Mouse (Mus musculus): ENCODE results near the gene Hmgxb4. TPM values are rescaled to one million over a fixed set of nuclear protein-coding genes. Genes with fewer than 3 reads are reported as not detected.
"Not testable (repeated sequence)": the region's sequence is repeated elsewhere in the genome, so short reads cannot be mapped to it uniquely, and the experiment has no call there.

Gene Hmgxb4
- total RNA-seq (2021), result 10 to 100 TPM; 20.2 to 20.7 TPM
- long read RNA-seq, experiment 1, full-length matches to known transcripts, result 4 of 14 reads
- long read RNA-seq, experiment 1, partial matches to known transcripts, result 4 of 14 reads
- long read RNA-seq, experiment 1, other reads (novel, unspliced or antisense), result 6 of 14 reads
- long read RNA-seq, experiment 2, full-length matches to known transcripts, result 2 of 11 reads
- long read RNA-seq, experiment 2, partial matches to known transcripts, result 1 of 11 reads
- long read RNA-seq, experiment 2, other reads (novel, unspliced or antisense), result 8 of 11 reads

GRCm38 (mm10) chr8:74993081-74993474 lies at the start of gene Hmgxb4:
TSS of gene Hmgxb4 (plus strand) at chr8:74993356.
- no peak for DNase-seq (ENCODE audit: low spot score in 2 of 2)

DNA sequence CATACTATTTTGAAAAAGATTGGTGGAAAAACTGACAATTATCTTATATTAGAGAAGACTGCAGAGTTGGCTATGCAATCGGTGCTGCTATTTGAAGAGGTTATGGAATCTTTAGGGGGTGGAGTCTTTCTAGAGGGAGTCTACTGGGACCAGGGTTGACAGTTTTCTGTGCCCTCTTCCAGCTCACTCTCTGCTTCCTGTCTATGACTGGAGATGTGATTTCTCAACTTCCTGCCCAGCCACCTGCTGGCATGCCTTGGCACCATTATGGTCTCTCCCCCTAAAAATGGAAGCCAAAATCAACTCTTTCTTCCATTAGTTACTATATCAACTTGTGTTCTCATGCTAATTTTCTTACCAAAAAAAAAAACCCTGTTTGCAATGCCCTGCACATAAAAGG lies 43.7 kb upstream of the Hmgxb4 start:
- DNase-seq (ENCODE audit: low spot score in 2 of 2), result no peak

DNA sequence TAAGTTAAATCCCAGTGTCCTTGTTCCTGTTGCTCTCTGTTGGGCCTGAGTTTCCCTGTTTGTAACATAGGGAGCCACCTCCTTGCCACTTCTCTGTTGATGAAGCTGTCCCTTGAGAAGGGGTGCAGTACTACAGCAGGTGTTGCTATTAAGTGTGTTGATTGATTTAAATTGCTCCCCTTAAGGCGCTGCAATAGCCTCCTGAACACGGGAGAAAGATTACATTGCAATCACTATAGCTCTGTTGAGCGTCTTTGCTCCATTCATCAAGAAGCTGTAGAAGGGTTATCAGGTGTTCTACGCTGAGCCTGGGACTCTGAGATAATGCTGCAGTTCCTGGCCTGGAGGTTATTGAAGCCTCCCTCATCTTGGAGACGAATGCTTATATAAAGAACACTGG lies 29.2 kb upstream of the Hmgxb4 start:
- DNase-seq (ENCODE audit: low spot score in 2 of 2), result no peak

GRCm38 (mm10) chr8:74970286-74970685 lies 22.9 kb upstream of the Hmgxb4 start:
- DNase-seq (ENCODE audit: low spot score in 2 of 2), result not testable (repeated sequence)

DNA sequence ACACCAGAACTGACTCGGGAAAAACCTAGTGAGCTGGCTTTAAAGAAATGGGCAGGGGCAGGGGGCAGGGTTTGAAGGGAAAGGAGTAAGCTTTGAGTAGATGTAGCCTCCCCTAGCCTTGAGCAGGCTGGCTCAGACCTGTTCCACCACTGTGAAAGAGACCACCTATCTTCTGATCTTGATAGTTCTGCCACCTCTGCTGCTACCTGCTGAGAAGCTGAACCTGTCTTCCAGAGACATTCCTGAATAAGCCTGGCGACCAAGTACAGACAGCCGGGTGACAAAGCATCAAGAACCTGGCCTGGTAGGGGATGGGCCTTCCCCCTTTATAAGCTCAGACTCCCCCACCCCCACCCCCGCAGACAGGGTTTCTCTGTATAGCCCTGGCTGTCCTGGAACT lies 21.5 kb upstream of the Hmgxb4 start:
- no peak for DNase-seq (ENCODE audit: low spot score in 2 of 2)

- no peak for DNase-seq (ENCODE audit: low spot score in 2 of 2)
These were observed 20.8 kb upstream of the Hmgxb4 start for GRCm38 (mm10) chr8:74972322-74972883.

- DNase-seq (ENCODE audit: low spot score in 2 of 2), result no peak
These were observed 19.9 kb upstream of the Hmgxb4 start for GRCm38 (mm10) chr8:74973121-74973869.

DNA sequence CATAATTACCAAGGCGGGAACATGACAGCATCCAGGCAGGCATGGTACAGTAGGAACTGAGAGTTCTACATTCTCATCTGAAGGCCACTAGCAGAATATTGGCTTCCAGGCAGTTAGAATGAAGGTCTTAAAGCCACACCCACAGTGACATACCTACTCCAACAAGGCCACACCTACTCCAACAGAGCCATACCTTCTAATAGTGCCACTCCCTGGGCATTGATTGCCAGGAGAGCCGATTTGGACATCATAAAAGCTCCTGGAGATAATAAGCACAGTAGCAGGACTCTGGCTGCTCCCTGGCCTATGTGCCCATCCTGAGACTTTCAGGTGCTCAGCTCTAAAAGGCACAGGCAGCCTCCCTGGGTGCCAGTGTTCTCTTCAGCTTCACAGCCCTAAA lies 19.3 kb upstream of the Hmgxb4 start:
- DNase-seq (ENCODE audit: low spot score in 2 of 2), result no peak

- no peak for DNase-seq (ENCODE audit: low spot score in 2 of 2)
These were observed 15.7 kb upstream of the Hmgxb4 start for GRCm38 (mm10) chr8:74977427-74977826.

DNA sequence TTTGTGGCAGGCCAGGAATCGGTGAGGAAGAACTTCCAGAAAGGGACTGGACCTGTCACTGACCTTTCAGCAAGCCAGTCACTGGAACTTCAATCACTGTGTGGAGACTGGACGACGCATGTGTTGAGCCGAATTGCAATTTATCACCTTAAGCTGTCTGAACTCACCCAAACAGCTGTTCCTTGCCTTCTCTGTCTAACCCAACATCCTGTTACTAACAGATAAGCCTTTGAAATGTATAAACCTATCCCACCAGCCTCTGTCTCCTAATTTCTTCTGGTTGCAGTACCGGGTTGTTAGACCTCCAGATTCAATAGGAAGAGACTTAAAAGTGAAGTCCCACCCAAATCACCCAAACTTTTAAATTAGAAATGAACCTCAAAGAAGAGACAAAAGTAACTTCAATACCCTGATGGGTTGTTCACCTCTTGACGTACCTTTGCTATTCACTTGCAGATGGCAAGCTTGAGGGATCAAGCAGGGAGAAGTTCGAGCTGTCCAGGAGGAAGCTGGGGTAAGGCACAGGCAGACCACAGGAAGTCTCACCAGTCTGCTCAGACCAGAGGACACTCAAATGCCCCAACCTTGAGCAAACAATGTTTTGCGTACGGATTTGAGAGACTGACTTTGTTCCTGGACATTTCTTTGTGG lies 13.0 kb upstream of the Hmgxb4 start:
- DNase-seq (ENCODE audit: low spot score in 2 of 2), result no peak

- peak in 1 of 2 experiments; percentile 52 for DNase-seq (ENCODE audit: low spot score in 2 of 2)
These were observed 12.5 kb upstream of the Hmgxb4 start for GRCm38 (mm10) chr8:74980711-74981062.

GRCm38 (mm10) chr8:74981809-74982208 lies 11.3 kb upstream of the Hmgxb4 start:
- no peak for DNase-seq (ENCODE audit: low spot score in 2 of 2)

GRCm38 (mm10) chr8:74987436-74987835 lies 5.7 kb upstream of the Hmgxb4 start:
- no peak for DNase-seq (ENCODE audit: low spot score in 2 of 2)

- DNase-seq (ENCODE audit: low spot score in 2 of 2), result no peak
These were observed 3.1 kb upstream of the Hmgxb4 start for GRCm38 (mm10) chr8:74990021-74990420.

GRCm38 (mm10) chr8:74993475-74994451 lies 607 bp downstream of the Hmgxb4 start:
- DNase-seq (ENCODE audit: low spot score in 2 of 2), result peak; percentile 77 to 86

DNA sequence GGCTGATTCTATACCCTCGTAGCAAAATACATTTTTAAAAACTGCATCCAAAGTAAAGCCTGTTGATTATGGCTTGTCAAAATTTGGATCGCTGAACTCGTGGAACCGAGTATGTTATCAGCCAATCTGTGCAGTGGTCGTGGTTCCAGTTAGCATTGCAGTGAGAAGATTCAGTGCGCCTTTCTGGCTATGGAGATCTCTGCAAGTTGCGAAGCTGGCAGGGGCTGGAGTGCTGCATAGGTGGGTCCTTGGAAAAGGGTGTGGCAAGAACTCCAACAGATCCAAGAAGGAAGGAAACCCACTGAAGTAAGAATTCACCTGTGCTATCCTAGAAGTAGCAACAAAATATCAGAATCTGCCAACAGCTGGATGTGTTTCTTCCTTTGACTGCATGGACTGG lies 1.4 kb downstream of the Hmgxb4 start:
- no peak for DNase-seq (ENCODE audit: low spot score in 2 of 2)

GRCm38 (mm10) chr8:75000431-75000830 lies 7.3 kb downstream of the Hmgxb4 start:
- no peak for DNase-seq (ENCODE audit: low spot score in 2 of 2)

GRCm38 (mm10) chr8:75008826-75009225 lies 15.7 kb downstream of the Hmgxb4 start:
- DNase-seq (ENCODE audit: low spot score in 2 of 2), result no peak

DNA sequence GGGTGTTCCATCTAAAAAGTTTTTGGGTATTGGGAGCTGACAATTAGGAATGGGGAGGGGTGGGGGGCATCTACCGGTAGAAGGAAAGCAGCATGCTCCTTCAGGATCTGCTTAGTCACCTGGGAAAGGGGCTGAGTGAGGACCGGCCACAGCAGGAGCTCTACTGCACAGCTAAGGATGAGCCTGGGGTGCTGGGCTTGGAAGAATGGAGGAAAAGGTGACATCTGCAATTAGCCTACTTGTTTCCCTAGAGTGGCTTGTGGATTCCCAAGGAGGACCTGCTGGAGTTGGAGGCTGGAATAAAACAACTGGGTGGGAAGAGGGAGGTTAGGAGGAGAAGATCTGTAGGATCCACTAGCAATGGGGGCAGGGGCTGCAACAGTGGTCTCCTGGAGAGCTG lies 20.4 kb downstream of the Hmgxb4 start:
- no peak for DNase-seq (ENCODE audit: low spot score in 2 of 2)

- DNase-seq (ENCODE audit: low spot score in 2 of 2), result no peak
These were observed 20.8 kb downstream of the Hmgxb4 start for GRCm38 (mm10) chr8:75013964-75014363.

GRCm38 (mm10) chr8:75015981-75016380 lies 22.8 kb downstream of the Hmgxb4 start:
- DNase-seq (ENCODE audit: low spot score in 2 of 2), result no peak

Measured in gastrocnemius, postnatal 4 days (tissue).